Mouse (Mus musculus) kidney, postnatal 0 days (tissue): ENCODE results near the gene Serpine3. TPM values are rescaled to one million over a fixed set of nuclear protein-coding genes. Genes with fewer than 3 reads are reported as not detected.

Experiments used
- ATAC-seq: fragments of 200-750 bp; cut with Nextera tagmentation; replicated peaks from 2 replicates; pipeline ENCODE4 v1.8.0; 2017; ENCODE audit warnings: low read depth, moderate number of reproducible peaks, moderate TSS enrichment, moderate library complexity; ENCODE audit not compliant: low FRiP score
- DNase-seq: peaks from one replicate; pipeline ENCODE4 v3.0.0-alpha.2; 2016; ENCODE audit warnings: low spot score
- H3K27ac ChIP-seq: fragments of 300-500 bp; sonication (generic); 2 replicates; pipeline ENCODE4 v1.5.1; 2014; ENCODE audit warnings: mild to moderate bottlenecking
- H3K27me3 ChIP-seq: fragments of 300-500 bp; sonication (generic); 2 replicates; pipeline ENCODE4 v1.6.1; 2014; ENCODE audit warnings: low read length, mixed read lengths; ENCODE audit not compliant: insufficient read depth
- H3K36me3 ChIP-seq: fragments of 300-500 bp; sonication (generic); 2 replicates; pipeline ENCODE4 v1.6.1; 2014; ENCODE audit warnings: low read length, mixed read lengths; ENCODE audit not compliant: insufficient read depth
- H3K4me1 ChIP-seq: fragments of 300-500 bp; sonication (generic); replicated peaks from 2 replicates; pipeline ENCODE4 v1.6.1; 2014; ENCODE audit warnings: antibody characterized with exemption, low read length, mixed read lengths; ENCODE audit not compliant: insufficient read depth
- H3K4me2 ChIP-seq: fragments of 300-500 bp; sonication (generic); 2 replicates; pipeline ENCODE4 v1.6.1; 2014; ENCODE audit warnings: mild to moderate bottlenecking, low read length, moderate library complexity, mixed read lengths
- H3K4me3 ChIP-seq: fragments of 300-500 bp; sonication (generic); replicated peaks from 2 replicates; pipeline ENCODE4 v1.5.1; 2014; ENCODE audit warnings: low read depth, low read length
- H3K9ac ChIP-seq: fragments of 300-500 bp; sonication (generic); 2 replicates; pipeline ENCODE4 v1.6.1; 2014; ENCODE audit warnings: low read depth, low read length
- H3K9me3 ChIP-seq: fragments of 300-500 bp; sonication (generic); replicated peaks from 2 replicates; pipeline ENCODE4 v1.6.1; 2016; ENCODE audit warnings: low read length, inconsistent platforms, mixed read lengths
- CTCF ChIP-seq: IDR thresholded peaks from 2 replicates; pipeline ENCODE4 v1.5.1; 2016; ENCODE audit warnings: antibody characterized with exemption, low read depth, mild to moderate bottlenecking, moderate library complexity
- WGBS: fragments of 180-500 bp; shearing (Covaris S2); extraction: QIAGEN DNeasy Blood & Tissue Kit; methylation state at CpG from one replicate; pipeline ENCODE4 v1.1.7; 2014; 5-methylcytosine and 5-hydroxymethylcytosine counted together
- polyA plus RNA-seq: library from polyadenylated mRNA; unstranded; fragments of >200 nt; fragmentation: Nextera tagmentation; extraction: Ambion mirVana; gene quantifications from 2 replicates; pipeline ENCODE4 v1.2.1, GENCODE M21; 2015

The Serpine3 gene
- not detected in 2 replicates for polyA plus RNA-seq

DNA sequence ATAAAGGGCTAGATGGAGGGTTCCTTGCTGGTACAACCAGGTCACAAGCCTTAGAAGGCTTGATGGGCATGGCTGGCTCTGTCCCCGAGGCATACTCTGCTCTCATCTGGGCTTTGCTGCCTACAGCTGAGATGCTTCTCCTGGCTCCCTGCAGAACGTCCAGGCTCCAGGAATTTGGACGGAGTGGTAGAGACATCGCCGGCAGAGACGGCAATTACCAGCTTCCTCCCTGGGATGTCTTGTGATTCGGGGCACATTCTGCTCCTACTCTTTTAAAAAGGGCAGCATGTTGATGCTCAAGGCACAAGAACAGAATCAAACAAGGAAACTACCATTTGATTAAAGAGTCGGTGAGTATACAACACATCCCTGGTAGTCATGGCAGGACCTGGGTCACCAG, at the start of gene Serpine3:
TSS of gene Serpine3 (plus strand) at position 301 of the 400 bp plus-strand sequence.
- no peak for TF ChIP-seq CTCF
- Histone ChIP-seq H3K9ac (no peak within 1 kb of the TSS), H3K4me2 (no peak within 1 kb of the TSS), H3K36me3 (no peaks in the 10 kb centered on the region), H3K9me3 (no peaks in the 10 kb centered on the region), H3K27ac (no peak within 1 kb of the TSS), H3K4me3 (no peak within 1 kb of the TSS), H3K4me1 (no peaks in the 10 kb centered on the region), H3K27me3 (no peaks in the 10 kb centered on the region)
- ATAC-seq: no peak
- DNase-seq: no peak
- WGBS: 75% methylated on average over 8 of the region's 8 CpGs

DNA sequence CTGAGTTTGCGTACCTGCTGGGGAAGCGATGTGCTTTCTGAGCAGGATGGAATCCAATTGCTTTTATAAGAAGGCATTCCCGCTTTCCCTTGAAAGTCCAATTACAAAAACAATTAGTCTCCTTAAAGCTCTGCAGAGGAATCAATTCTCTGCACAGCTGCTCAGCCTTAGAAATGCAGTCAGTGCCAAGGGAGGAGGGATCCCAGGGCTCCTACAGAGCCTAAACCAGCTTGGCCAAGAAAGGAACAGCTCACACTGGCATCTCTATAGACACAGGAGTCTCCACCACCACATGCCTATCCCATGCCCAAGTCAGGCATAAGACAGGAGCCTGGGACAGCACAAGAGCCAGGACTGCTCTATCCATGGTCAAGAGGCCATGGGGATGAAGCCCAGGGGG, 41.1 kb upstream of the Serpine3 start:
- Histone ChIP-seq H3K9me3 (no peaks in the 10 kb centered on the region), H3K36me3 (no peaks in the 10 kb centered on the region), H3K4me3 (no peak overlapping the region), H3K27ac (no peak overlapping the region), H3K4me2 (no peak overlapping the region), H3K27me3 (no peaks in the 10 kb centered on the region), H3K4me1 (no peaks in the 10 kb centered on the region), H3K9ac (no peak overlapping the region)
- ATAC-seq (no peak), DNase-seq (no peak)
- WGBS: 79% methylated on average over 3 of the region's 3 CpGs
- TF ChIP-seq CTCF: no peak

DNA sequence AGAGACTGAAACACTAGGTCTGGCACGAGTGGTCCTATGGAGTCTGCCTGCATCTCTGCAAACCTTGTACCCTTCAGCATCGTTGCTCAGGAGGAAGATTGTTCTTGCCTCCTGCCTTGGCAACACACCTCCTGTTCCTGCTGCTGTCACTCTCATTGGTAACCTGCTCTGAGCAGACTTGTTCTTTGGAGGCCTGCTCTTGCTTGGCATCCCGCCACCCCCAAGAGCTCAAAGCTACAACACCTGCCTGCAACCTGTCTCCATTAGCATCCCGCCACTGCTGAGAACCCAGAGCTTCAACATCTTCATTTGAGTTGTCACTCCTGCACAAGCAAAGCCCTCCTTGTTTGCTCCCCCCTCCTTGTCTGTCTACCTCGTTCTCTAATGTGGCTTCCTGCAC, 35.5 kb upstream of the Serpine3 start:
- no peaks in the 10 kb centered on the region for H3K27me3 ChIP-seq
- ATAC-seq (no peak), DNase-seq (no peak)
- H3K4me3 ChIP-seq: no peak overlapping the region
- no peaks in the 10 kb centered on the region for H3K9me3 ChIP-seq
- WGBS: 85% methylated on average over 5 of the region's 5 CpGs
- no peaks in the 10 kb centered on the region for H3K4me1 ChIP-seq
- no peak for TF ChIP-seq CTCF
- no peak overlapping the region for H3K9ac ChIP-seq
- H3K27ac ChIP-seq: no peak overlapping the region
- H3K36me3 ChIP-seq: no peaks in the 10 kb centered on the region
- H3K4me2 ChIP-seq: no peak overlapping the region

DNA sequence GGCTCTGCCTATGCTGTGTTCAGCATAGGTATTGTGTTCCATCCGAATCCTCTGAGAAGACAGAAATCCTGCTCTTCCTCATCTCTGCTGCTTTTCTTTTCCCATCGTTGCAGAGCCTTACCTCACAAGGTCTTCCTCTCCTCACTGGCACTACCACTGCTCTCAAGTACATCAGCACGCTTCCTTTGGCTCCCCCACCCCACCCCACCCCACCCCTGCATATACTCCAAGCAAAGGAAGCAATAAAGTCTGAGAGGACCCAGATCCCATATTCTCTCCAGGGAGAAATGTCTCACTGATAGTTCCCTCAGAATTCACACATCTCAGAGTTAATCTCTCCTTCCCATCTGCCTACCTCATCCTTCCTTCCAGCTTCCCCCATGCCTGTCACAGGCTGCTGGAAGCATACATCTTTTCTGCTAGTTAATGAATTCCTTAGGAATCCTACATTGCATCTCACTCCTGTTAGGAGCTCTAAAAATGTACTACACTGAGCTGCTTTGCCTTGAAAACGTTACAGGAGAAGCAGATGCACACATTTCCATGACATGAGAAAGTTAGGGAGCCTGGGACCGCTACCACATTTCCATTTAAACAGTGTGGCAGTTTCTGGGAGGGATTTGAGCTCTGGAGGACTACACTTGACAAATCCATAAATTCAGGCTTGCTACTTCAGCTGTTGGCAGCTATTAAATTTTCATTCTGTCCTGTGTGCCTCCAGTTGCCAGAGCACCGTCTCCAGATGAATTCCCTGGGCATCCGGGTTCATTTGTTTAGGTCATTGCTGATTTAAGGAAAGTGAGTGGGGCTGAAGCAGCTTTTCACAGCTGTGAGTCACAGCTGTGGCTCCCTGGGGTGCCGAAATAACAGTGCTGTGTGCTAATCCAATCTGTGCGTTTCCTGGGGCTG, 25.8 kb upstream of the Serpine3 start:
- TF ChIP-seq CTCF: no peak
- H3K27me3 ChIP-seq: no peaks in the 10 kb centered on the region
- no peaks in the 10 kb centered on the region for H3K9me3 ChIP-seq
- ATAC-seq (no peak), DNase-seq (peak; percentile 28)
- H3K27ac ChIP-seq: no peak overlapping the region
- no peaks in the 10 kb centered on the region for H3K36me3 ChIP-seq
- H3K9ac ChIP-seq: no peak overlapping the region
- WGBS: 13% methylated on average over 9 of the region's 9 CpGs
- no peak overlapping the region for H3K4me3 ChIP-seq
- H3K4me2 ChIP-seq: no peak overlapping the region
- H3K4me1 ChIP-seq: no peaks in the 10 kb centered on the region

DNA sequence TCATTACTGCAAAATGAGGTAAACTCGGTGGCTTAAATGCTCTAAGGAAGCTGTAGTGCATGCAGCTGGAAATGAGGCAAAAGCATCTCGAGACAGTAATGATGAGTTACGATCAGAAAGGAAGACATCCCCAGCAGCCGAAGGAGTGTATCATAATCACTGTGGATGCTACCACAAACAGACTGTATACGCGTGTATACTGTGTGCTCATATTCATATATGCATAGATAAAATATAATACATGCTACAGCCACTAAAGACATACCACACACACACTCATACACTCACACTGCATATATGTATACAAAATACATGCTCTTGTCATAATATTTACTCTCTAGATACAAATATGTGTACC, 25.1 kb upstream of the Serpine3 start:
- Histone ChIP-seq H3K9ac (no peak overlapping the region), H3K4me1 (no peaks in the 10 kb centered on the region), H3K36me3 (no peaks in the 10 kb centered on the region), H3K4me3 (no peak overlapping the region), H3K9me3 (no peaks in the 10 kb centered on the region), H3K27me3 (no peaks in the 10 kb centered on the region), H3K27ac (no peak overlapping the region), H3K4me2 (no peak overlapping the region)
- 39% methylated on average over 6 of the region's 6 CpGs for WGBS
- no peak for TF ChIP-seq CTCF
- no peak for DNase-seq
- no peak for ATAC-seq

DNA sequence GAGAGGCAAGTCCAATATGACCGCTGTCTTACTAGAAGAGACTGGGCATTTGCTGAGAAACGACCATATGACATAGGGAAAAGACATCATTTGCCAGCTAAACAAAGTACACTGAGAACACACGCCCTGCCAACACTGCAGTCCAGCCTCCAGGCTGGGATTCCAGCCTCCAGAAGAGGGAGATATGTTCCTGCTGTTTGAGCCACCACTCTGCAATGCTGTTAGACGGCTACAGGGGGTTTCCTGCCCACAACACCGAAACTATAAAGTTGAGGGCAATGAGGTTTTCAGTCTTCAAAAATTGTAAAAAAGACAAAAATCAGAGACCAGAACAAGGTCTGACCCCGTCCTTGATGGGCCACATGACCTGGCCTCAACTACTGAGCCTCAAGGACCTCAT, 24.4 kb upstream of the Serpine3 start:
- DNase-seq (peak; percentile 28), ATAC-seq (no peak)
- H3K4me2 ChIP-seq: no peak overlapping the region
- peak; percentile 51 for TF ChIP-seq CTCF
- H3K4me3 ChIP-seq: no peak overlapping the region
- H3K36me3 ChIP-seq: no peaks in the 10 kb centered on the region
- H3K9me3 ChIP-seq: no peaks in the 10 kb centered on the region
- H3K9ac ChIP-seq: no peak overlapping the region
- H3K27ac ChIP-seq: no peak overlapping the region
- H3K4me1 ChIP-seq: no peaks in the 10 kb centered on the region
- 68% methylated on average over 6 of the region's 6 CpGs for WGBS
- H3K27me3 ChIP-seq: no peaks in the 10 kb centered on the region

DNA sequence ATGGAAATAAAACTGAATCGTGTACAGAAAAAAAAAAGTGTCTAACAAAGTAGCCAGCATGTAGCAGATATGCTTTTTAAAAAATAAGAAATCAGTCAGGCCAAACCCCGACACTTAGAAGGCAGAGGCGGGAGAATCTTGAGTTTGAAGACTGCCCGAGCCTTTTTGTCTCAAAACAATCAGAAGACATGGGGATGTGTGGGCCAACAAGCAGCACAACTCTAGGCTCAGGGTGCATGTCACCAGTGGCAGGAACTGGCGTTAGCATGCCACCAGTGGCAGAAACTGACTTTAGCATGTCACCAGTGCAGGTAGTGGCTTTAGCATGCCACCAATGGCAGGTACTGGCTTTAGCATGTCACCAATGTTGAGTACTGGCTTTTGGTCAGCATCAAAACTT, 23.9 kb upstream of the Serpine3 start:
- Histone ChIP-seq H3K27ac (no peak overlapping the region), H3K27me3 (no peaks in the 10 kb centered on the region), H3K9me3 (no peaks in the 10 kb centered on the region), H3K4me2 (no peak overlapping the region), H3K4me3 (no peak overlapping the region), H3K9ac (no peak overlapping the region), H3K36me3 (no peaks in the 10 kb centered on the region), H3K4me1 (no peaks in the 10 kb centered on the region)
- no peak for ATAC-seq
- no peak for TF ChIP-seq CTCF
- no peak for DNase-seq
- WGBS: 86% methylated on average over 5 of the region's 5 CpGs
